Mouse (Mus musculus): ENCODE measurements around the gene Akap9.
"Not testable (repeated sequence)": the region's sequence is repeated elsewhere in the genome, so short reads cannot be mapped to it uniquely, and the experiment has no call there.

Akap9 gene

GRCm38 (mm10) chr5:3969114-3969513 lies 41.3 kb downstream of the Akap9 start:
- no peak for DNase-seq (ENCODE audit: low spot score in 2 of 2)

- DNase-seq (ENCODE audit: low spot score in 2 of 2), result no peak
These were observed 43.1 kb downstream of the Akap9 start for GRCm38 (mm10) chr5:3970936-3971335.

DNA sequence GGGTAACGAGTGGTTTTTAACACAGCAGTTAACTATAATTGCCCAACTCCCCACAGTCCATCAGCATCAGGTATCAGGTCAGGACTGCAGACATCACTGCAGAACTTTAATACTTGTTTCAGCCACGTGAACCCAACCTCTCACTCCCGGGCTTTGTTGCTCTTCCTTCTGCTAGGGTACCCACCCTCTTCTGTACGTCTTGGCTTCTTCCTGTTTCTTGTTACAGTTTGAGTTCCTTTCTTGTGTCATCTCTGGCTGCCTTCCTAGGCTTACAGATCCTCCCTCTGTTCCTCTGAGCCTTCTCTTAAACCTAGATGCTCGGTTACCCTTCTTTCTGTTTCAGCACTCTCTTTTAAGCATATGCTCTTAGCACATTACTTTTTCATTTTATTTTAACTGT lies 45.9 kb downstream of the Akap9 start:
- DNase-seq (ENCODE audit: low spot score in 2 of 2), result no peak

- no peak for DNase-seq (ENCODE audit: low spot score in 2 of 2)
These were observed 47.0 kb downstream of the Akap9 start for GRCm38 (mm10) chr5:3974896-3975295.

GRCm38 (mm10) chr5:3976111-3976510 lies 48.3 kb downstream of the Akap9 start:
- DNase-seq (ENCODE audit: low spot score in 2 of 2), result no peak

- DNase-seq (ENCODE audit: low spot score in 2 of 2), result no peak
These were observed 50.0 kb downstream of the Akap9 start for GRCm38 (mm10) chr5:3977904-3978303.

DNA sequence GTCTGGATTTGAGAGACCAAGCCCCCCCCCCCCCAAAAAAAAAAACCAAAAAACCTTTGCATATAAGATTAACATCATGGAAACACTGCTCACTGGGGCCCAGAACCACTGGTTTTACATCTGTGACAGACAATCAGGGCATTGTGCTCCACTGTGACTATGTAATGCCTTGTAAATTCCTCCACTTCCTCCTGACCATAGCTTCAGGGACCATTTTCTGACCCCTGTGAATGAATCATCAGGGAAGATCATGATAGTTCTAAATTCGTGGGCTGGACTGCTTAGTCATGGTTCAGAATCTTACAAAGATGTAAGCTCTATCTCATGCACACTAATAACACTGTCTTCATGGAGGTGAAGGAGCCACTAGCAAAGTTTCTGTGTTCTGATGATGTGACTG lies 61.8 kb downstream of the Akap9 start:
- DNase-seq (ENCODE audit: low spot score in 2 of 2), result no peak

- no peak for DNase-seq (ENCODE audit: low spot score in 2 of 2)
These were observed 62.6 kb downstream of the Akap9 start for GRCm38 (mm10) chr5:3990499-3990898.

DNA sequence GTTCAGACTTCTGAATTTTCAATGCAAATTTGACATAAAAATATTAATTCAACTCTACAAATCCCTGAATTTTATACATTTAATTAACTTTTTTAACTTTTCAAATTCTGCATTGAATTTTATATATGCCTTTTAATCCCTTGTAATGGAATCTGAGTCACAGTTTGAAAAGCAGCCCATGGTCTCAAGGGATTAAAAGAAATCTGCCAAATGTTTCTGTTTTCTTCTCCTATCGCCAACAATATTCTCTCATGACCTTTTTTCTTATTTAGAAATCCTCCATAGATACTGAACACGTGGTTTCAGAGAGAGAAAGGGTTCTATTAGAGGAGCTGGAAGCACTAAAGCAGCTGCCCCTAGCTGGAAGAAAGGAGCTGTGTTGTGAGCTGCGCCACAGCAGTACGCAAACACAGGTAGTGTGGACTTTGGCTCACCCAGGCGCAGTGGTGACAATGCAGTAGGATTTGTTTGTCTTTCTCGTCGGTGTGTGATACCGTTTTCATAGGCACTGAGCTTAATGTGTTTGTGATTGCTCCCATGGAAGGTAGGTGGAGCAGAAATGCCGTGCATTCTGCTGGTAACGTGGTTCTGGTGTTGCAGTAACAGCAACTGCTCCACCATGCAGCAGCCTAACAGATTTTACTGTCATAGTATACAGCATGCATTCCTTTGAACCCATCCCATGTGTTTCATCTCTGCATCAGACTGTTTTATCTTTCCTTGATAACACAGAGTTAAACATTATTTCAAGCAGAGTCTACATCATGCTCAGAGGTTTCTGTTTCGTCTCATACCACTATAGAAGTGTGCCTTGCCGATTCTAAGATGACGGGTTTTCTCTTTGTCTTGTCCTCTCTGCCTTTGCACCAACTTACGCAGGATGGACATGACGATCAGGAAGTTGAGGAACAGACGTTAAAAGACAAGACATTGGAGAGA lies 76.9 kb downstream of the Akap9 start:
- no peak for DNase-seq (ENCODE audit: low spot score in 2 of 2)

- no peak for DNase-seq (ENCODE audit: low spot score in 2 of 2)
These were observed 78.8 kb downstream of the Akap9 start for GRCm38 (mm10) chr5:4006606-4007005.

- DNase-seq (ENCODE audit: low spot score in 2 of 2), result no peak
These were observed 80.4 kb downstream of the Akap9 start for GRCm38 (mm10) chr5:4008266-4008665.

- DNase-seq (ENCODE audit: low spot score in 2 of 2), result no peak
These were observed 81.7 kb downstream of the Akap9 start for GRCm38 (mm10) chr5:4009540-4009939.

- DNase-seq (ENCODE audit: low spot score in 2 of 2), result not testable (repeated sequence)
These were observed 89.8 kb downstream of the Akap9 start for GRCm38 (mm10) chr5:4017646-4018045.

DNA sequence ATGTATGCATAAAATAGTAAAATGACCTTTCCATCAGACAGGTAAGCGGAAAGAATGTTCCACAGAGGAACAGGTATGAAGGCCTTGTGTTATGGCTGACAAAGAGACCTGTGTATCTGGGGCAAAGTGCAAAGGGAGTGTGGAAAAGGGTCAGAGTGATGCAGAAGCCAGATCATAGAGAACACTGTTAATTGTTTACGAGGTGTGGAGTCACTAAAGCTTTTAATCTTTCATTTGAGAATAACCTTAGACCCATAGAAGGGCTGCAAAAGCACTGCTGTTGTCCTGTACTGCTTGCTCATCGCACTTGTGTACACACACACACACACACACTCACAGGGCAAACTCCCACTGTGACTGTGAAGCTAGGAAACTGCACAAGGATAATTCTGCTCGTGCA lies 91.5 kb downstream of the Akap9 start:
- no peak for DNase-seq (ENCODE audit: low spot score in 2 of 2)

DNA sequence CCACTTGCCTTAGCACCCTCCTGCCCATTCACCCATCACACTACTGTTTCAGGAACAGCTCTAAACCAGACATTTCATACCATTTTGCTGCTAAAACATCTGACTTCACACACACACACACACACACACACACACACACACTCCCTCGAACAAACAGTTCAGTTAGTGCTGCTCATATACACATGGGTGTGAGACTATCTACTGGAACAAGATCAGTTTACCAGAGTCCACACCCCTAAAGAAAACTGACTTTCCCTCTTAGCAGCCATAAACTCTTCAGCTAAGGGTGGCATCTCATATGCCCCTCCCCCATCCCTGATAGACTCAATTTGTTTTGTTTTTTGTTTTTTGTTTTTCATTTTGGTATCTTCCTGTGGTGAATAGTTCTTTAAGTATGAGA lies 92.2 kb downstream of the Akap9 start:
- DNase-seq (ENCODE audit: low spot score in 2 of 2), result no peak

DNA sequence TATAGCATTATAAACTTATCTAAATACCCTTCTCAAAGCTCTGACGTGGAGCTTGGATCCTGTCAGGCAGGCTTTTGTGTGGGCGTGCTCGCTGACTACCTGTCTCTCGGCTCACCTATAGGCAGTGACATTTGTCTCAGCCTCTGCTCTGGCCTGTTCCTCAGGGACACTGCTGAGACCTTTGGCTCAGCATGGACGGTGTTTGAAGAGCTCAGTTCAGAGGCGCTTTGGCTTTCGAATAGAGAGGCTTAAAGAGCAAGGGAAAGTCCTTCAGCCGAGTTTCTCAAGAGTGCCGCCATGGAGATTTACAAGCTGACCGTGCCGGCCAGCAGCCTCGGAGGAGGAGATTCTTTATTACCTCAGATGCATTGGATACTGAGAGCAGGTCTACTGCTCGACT lies 95.3 kb downstream of the Akap9 start:
- peak; percentile 35 to 52 for DNase-seq (ENCODE audit: low spot score in 2 of 2)

GRCm38 (mm10) chr5:4023742-4024681 lies 96.2 kb downstream of the Akap9 start:
- DNase-seq (ENCODE audit: low spot score in 2 of 2), result peak in 1 of 2 experiments; percentile 55

- no peak for DNase-seq (ENCODE audit: low spot score in 2 of 2)
These were observed 96.9 kb downstream of the Akap9 start for GRCm38 (mm10) chr5:4024727-4025126.

DNA sequence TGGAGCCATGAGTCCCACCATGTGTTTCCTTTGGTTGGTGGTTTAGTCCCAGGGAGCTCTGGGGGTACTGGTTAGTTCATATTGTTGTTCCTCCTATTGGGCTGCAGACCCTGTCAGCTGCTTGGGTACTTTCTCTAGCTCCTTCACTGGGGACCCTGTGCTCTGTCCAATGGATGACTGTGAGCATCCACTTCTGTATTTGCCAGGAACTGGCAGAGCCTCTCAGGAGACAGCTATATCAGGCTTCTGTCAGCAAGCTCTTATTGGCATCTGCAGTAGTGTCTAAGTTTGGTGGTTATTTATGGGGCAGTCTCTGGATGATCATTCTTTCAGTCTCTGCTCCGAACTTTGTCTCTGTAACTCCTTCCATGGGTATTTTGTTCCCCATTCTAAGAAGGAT lies 98.5 kb downstream of the Akap9 start:
- not testable (repeated sequence) for DNase-seq (ENCODE audit: low spot score in 2 of 2)

- no peak for DNase-seq (ENCODE audit: low spot score in 2 of 2)
These were observed 100.8 kb downstream of the Akap9 start for GRCm38 (mm10) chr5:4028486-4029173.

GRCm38 (mm10) chr5:4031846-4032245 lies 104.0 kb downstream of the Akap9 start:
- no peak for DNase-seq (ENCODE audit: low spot score in 2 of 2)

DNA sequence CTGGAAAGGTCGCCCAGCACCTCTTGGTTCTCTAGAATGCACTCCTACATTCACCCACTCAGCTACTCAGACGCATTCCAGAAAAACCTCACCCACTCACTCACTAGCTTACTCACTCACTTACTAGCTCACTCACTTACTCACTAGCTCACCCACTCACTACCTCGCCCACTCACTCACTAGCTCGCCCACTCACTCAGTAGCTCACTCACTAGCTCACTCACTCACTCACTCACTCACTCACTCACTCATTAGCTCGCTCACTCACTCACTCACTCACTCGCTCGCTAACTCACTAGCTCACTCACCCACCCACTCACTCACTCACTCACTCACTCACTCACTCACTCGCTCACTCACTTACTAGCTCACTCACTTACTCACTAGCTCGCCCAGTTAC lies 108.8 kb downstream of the Akap9 start:
- no peak for DNase-seq (ENCODE audit: low spot score in 2 of 2)
